Mouse (Mus musculus): ENCODE results near the gene Sort1. TPM values are rescaled to one million over a fixed set of nuclear protein-coding genes. Genes with fewer than 3 reads are reported as not detected.
"Not testable (repeated sequence)": the region's sequence is repeated elsewhere in the genome, so short reads cannot be mapped to it uniquely, and the experiment has no call there.

The Sort1 gene
- total and polyA plus RNA-seq, 2 experiments from 2014 or later: 12.9 to 69.0 TPM

- 68% methylated on average over 3 of the region's 3 CpGs for WGBS
- Histone ChIP-seq H3K27ac (ENCODE audit: low read depth, low read length) (no peak overlapping the region), H3K4me1 (ENCODE audit: insufficient read depth) (0 out of 2 replicates have a peak, but pooled peaks cover 6% of the 10 kb centered on the region), H3K9ac (no peak overlapping the region), H3K36me3 (ENCODE audit: insufficient read depth) (peaks cover 12% of the 10 kb centered on the region), H3K27me3 (ENCODE audit: insufficient read depth, low read length) (no peaks in the 10 kb centered on the region), H3K4me3 (ENCODE audit: low read depth, low read length) (no peak overlapping the region), H3K9me3 (ENCODE audit: low read length) (no peaks in the 10 kb centered on the region), H3K4me2 (ENCODE audit: low read depth) (no peak overlapping the region)
- ATAC-seq (no peak), DNase-seq (no peak)
- no peak for TF ChIP-seq CTCF (IDR thresholded peaks at IDR 0.05; ENCODE audit: low read depth)
These were observed 24.6 kb upstream of the Sort1 start for GRCm38 (mm10) chr3:108259319-108259718.

- H3K4me2 ChIP-seq (ENCODE audit: low read depth); H3K27me3 ChIP-seq (ENCODE audit: insufficient read depth, low read length); H3K9ac ChIP-seq; H3K4me1 ChIP-seq (ENCODE audit: insufficient read depth); ATAC-seq; H3K9me3 ChIP-seq (ENCODE audit: low read length); H3K27ac ChIP-seq (ENCODE audit: low read depth, low read length); H3K4me3 ChIP-seq (ENCODE audit: low read depth, low read length); DNase-seq: not testable (repeated sequence)
- H3K36me3 ChIP-seq (ENCODE audit: insufficient read depth): peaks cover 35% of the 10 kb centered on the region
- WGBS: 81% methylated on average over 5 of the region's 5 CpGs
These were observed 4.4 kb upstream of the Sort1 start for GRCm38 (mm10) chr3:108279495-108279894.

- peak overlapping the region; percentile 88 for H3K9ac ChIP-seq
- WGBS: 19% methylated on average over 12 of the region's 12 CpGs
- H3K4me2 ChIP-seq (ENCODE audit: low read depth): peak overlapping the region; percentile 77
- TF ChIP-seq CTCF (IDR thresholded peaks at IDR 0.05; ENCODE audit: low read depth): peak; percentile 76
- H3K9me3 ChIP-seq (ENCODE audit: low read length): no peaks in the 10 kb centered on the region
- H3K27me3 ChIP-seq (ENCODE audit: insufficient read depth, low read length): no peaks in the 10 kb centered on the region
- peaks cover 12% of the 10 kb centered on the region; the same call in 1 of the 2 replicates for H3K36me3 ChIP-seq (ENCODE audit: insufficient read depth)
- peak overlapping the region; percentile 83 for H3K27ac ChIP-seq (ENCODE audit: low read depth, low read length)
- peak overlapping the region; percentile 92 for H3K4me3 ChIP-seq (ENCODE audit: low read depth, low read length)
- ATAC-seq (peak; percentile 15; the same call in 1 of the 2 replicates), DNase-seq (peak; percentile 82)
- peaks cover 34% of the 10 kb centered on the region for H3K4me1 ChIP-seq (ENCODE audit: insufficient read depth)
These were observed 1.3 kb upstream of the Sort1 start for GRCm38 (mm10) chr3:108282401-108283240.

- Histone ChIP-seq H3K27ac (ENCODE audit: low read depth, low read length) (peak overlapping the region; percentile 83), H3K9ac (peak overlapping the region; percentile 88), H3K4me1 (ENCODE audit: insufficient read depth) (peaks cover 39% of the 10 kb centered on the region), H3K4me2 (ENCODE audit: low read depth) (peak overlapping the region; percentile 77), H3K9me3 (ENCODE audit: low read length) (no peaks in the 10 kb centered on the region), H3K4me3 (ENCODE audit: low read depth, low read length) (peak overlapping the region; percentile 92), H3K27me3 (ENCODE audit: insufficient read depth, low read length) (no peaks in the 10 kb centered on the region), H3K36me3 (ENCODE audit: insufficient read depth) (peaks cover 7% of the 10 kb centered on the region; the same call in 1 of the 2 replicates)
- no peak for DNase-seq
- no peak for TF ChIP-seq CTCF (IDR thresholded peaks at IDR 0.05; ENCODE audit: low read depth)
- 11% methylated on average over 6 of the region's 6 CpGs for WGBS
- no peak for ATAC-seq
These were observed 681 bp upstream of the Sort1 start for GRCm38 (mm10) chr3:108283241-108283561.

GRCm38 (mm10) chr3:108285078-108285711 is 1.3 kb downstream of the Sort1 start:
- peaks cover 47% of the 10 kb centered on the region for H3K4me1 ChIP-seq (ENCODE audit: insufficient read depth)

GRCm38 (mm10) chr3:108286671-108287439 is 3.0 kb downstream of the Sort1 start:
- H3K27me3 ChIP-seq (ENCODE audit: insufficient read depth, low read length): no peaks in the 10 kb centered on the region
- peak overlapping the region; percentile 45 for H3K27ac ChIP-seq (ENCODE audit: low read depth, low read length)
- H3K4me2 ChIP-seq (ENCODE audit: low read depth): peak overlapping the region; percentile 77
- ATAC-seq (no peak), DNase-seq (no peak)
- H3K4me3 ChIP-seq (ENCODE audit: low read depth, low read length): peak overlapping the region; percentile 92; the same call in 1 of the 2 replicates
- peaks cover 2% of the 10 kb centered on the region; the same call in 1 of the 2 replicates for H3K36me3 ChIP-seq (ENCODE audit: insufficient read depth)
- 0 out of 2 replicates have a peak overlapping the region, but pooled peaks have one; percentile 31 for H3K9ac ChIP-seq
- peaks cover 48% of the 10 kb centered on the region for H3K4me1 ChIP-seq (ENCODE audit: insufficient read depth)
- WGBS: 49% methylated on average over 14 of the region's 14 CpGs
- H3K9me3 ChIP-seq (ENCODE audit: low read length): no peaks in the 10 kb centered on the region
- no peak for TF ChIP-seq CTCF (IDR thresholded peaks at IDR 0.05; ENCODE audit: low read depth)

More at GRCm38 (mm10) chr3:108285078-108285711, 1.3 kb downstream of the Sort1 start:
- TF ChIP-seq CTCF (IDR thresholded peaks at IDR 0.05; ENCODE audit: low read depth): no peak
- DNase-seq (no peak), ATAC-seq (no peak)
- Histone ChIP-seq H3K9me3 (ENCODE audit: low read length) (no peaks in the 10 kb centered on the region), H3K27ac (ENCODE audit: low read depth, low read length) (no peak overlapping the region), H3K4me3 (ENCODE audit: low read depth, low read length) (peak overlapping the region; percentile 92), H3K4me2 (ENCODE audit: low read depth) (peak overlapping the region; percentile 77), H3K9ac (peak overlapping the region; percentile 88), H3K27me3 (ENCODE audit: insufficient read depth, low read length) (no peaks in the 10 kb centered on the region), H3K36me3 (ENCODE audit: insufficient read depth) (no peaks in the 10 kb centered on the region)
- 44% methylated on average over 4 of the region's 4 CpGs for WGBS
